Mouse (Mus musculus) embryonic facial prominence, embryonic 11.5 days (tissue): Measurements from ENCODE around the gene Myo1d. TPM values are rescaled to one million over a fixed set of nuclear protein-coding genes. Genes with fewer than 3 reads are reported as not detected.

ENCODE experiments used
- ATAC-seq: fragments of 200-750 bp; cut with Nextera tagmentation; replicated peaks from 2 replicates; pipeline ENCODE4 v1.8.0; 2017; ENCODE audit warnings: low read depth; ENCODE audit not compliant: insufficient number of reproducible peaks, low FRiP score, low TSS enrichment
- DNase-seq: peaks from one replicate; pipeline ENCODE4 v3.0.0-alpha.2; 2015; ENCODE audit warnings: low spot score
- H3K27ac ChIP-seq: fragments of 300-500 bp; sonication (generic); replicated peaks from 2 replicates; pipeline ENCODE4 v1.5.1; 2014; ENCODE audit warnings: mild to moderate bottlenecking, low read depth, low read length, control low read depth
- H3K27me3 ChIP-seq: fragments of 300-500 bp; sonication (generic); 2 replicates; pipeline ENCODE4 v1.6.1; 2014; ENCODE audit warnings: mild to moderate bottlenecking, low read length, moderate library complexity, mixed read lengths; ENCODE audit not compliant: control insufficient read depth, insufficient read depth
- H3K36me3 ChIP-seq: fragments of 300-500 bp; sonication (generic); replicated peaks from 2 replicates; pipeline ENCODE4 v1.6.1; 2014; ENCODE audit warnings: low read depth, mild to moderate bottlenecking, low read length, moderate library complexity, mixed read lengths; ENCODE audit not compliant: control insufficient read depth, insufficient read depth
- H3K4me1 ChIP-seq: fragments of 300-500 bp; sonication (generic); 2 replicates; pipeline ENCODE4 v1.6.1; 2014; ENCODE audit warnings: low read length, mixed read lengths; ENCODE audit not compliant: control insufficient read depth, insufficient read depth
- H3K4me2 ChIP-seq: fragments of 300-500 bp; sonication (generic); 2 replicates; pipeline ENCODE4 v1.6.1; 2014; ENCODE audit warnings: low read depth, mild to moderate bottlenecking, control low read depth, low read length, moderate library complexity
- H3K4me3 ChIP-seq: fragments of 300-500 bp; sonication (generic); 2 replicates; pipeline ENCODE4 v1.5.1; 2014; ENCODE audit warnings: low read depth, low read length, control low read depth
- H3K9ac ChIP-seq: fragments of 300-500 bp; sonication (generic); replicated peaks from 2 replicates; pipeline ENCODE4 v1.6.1; 2014; ENCODE audit warnings: mild to moderate bottlenecking, control low read depth, low read length
- H3K9me3 ChIP-seq: fragments of 300-500 bp; sonication (generic); replicated peaks from 2 replicates; pipeline ENCODE4 v1.6.1; 2016; ENCODE audit warnings: mild to moderate bottlenecking, low read length, inconsistent platforms, mixed read lengths; ENCODE audit not compliant: control insufficient read depth
- WGBS: fragments of 180-500 bp; shearing (Covaris S2); extraction: QIAGEN DNeasy Blood & Tissue Kit; methylation state at CpG from one replicate; pipeline ENCODE4 v1.1.7; 2014; 5-methylcytosine and 5-hydroxymethylcytosine counted together
- polyA plus RNA-seq: library from polyadenylated mRNA; unstranded; fragments of >200 nt; fragmentation: Nextera tagmentation; extraction: Ambion mirVana; gene quantifications from 2 replicates; pipeline ENCODE4 v1.2.1, GENCODE M21; 2014

Gene Myo1d
- polyA plus RNA-seq, 1 experiment from 2014 or later = 5.7 TPM

DNA sequence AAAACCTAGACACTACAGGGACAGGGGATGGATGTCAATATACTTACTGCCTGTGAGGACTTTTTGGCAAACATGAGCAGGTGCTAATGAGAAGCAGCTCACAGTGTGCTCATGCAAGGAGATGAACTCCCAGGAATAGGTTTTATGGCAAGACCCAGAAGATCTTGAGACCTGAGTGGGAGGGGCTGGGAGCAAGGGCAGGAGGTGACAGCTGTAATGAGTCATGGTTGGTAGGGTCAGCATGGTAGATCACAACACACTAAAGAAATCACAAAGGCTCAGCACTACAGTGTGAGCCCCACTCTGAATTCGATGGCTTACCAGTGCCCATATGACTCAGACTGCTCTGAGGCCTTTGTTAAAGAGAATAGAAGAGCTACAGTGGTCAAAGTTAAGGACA, 184.3 kb downstream of the Myo1d start:
- Histone ChIP-seq H3K4me3 (no peak overlapping the region), H3K36me3 (no peaks in the 10 kb centered on the region), H3K27ac (no peak overlapping the region), H3K9ac (no peak overlapping the region), H3K9me3 (no peaks in the 10 kb centered on the region), H3K4me2 (no peak overlapping the region), H3K4me1 (no peaks in the 10 kb centered on the region), H3K27me3 (no peaks in the 10 kb centered on the region)
- 92% methylated on average over 1 of the region's 1 CpGs for WGBS
- ATAC-seq (no peak), DNase-seq (no peak)

- Histone ChIP-seq H3K9ac (no peak overlapping the region), H3K4me2 (no peak overlapping the region), H3K27ac (no peak overlapping the region), H3K27me3 (no peaks in the 10 kb centered on the region), H3K4me3 (no peak overlapping the region), H3K36me3 (no peaks in the 10 kb centered on the region), H3K4me1 (no peaks in the 10 kb centered on the region), H3K9me3 (no peaks in the 10 kb centered on the region)
- WGBS = 26% methylated on average over 5 of the region's 5 CpGs
- DNase-seq (no peak), ATAC-seq (no peak)
These were observed 190.4 kb downstream of the Myo1d start for GRCm38 (mm10) chr11:80589387-80589786.

DNA sequence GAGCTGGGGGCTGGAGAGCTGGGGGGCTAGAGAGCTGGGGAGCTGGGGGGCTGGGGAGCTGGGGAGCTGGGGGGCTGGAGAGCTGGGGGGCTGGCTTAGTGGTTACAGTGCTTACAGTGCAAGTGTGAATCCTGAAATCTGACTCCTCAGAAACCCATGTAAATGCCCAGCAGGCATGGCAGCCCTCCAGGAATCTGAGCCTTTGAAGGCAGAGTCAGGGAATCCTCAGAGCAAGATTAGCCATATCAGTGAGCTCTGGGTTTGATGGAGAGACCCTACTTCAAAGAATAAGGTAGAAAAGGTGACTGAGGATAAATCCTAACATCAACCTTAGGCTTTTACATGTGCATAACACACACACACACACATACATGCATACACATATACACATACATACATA, 194.1 kb downstream of the Myo1d start:
- Histone ChIP-seq H3K9me3 (no peaks in the 10 kb centered on the region), H3K27ac (no peak overlapping the region), H3K27me3 (no peaks in the 10 kb centered on the region), H3K36me3 (no peaks in the 10 kb centered on the region), H3K4me3 (no peak overlapping the region), H3K4me2 (no peak overlapping the region), H3K4me1 (no peaks in the 10 kb centered on the region), H3K9ac (no peak overlapping the region)
- DNase-seq (no peak), ATAC-seq (no peak)

- Histone ChIP-seq H3K27ac (no peak overlapping the region), H3K36me3 (no peaks in the 10 kb centered on the region), H3K4me1 (no peaks in the 10 kb centered on the region), H3K27me3 (no peaks in the 10 kb centered on the region), H3K9ac (no peak overlapping the region), H3K4me2 (no peak overlapping the region), H3K4me3 (no peak overlapping the region), H3K9me3 (no peaks in the 10 kb centered on the region)
- DNase-seq = peak; percentile 59
- 34% methylated on average over 11 of the region's 11 CpGs for WGBS
- ATAC-seq = no peak
These were observed 194.6 kb downstream of the Myo1d start for GRCm38 (mm10) chr11:80585211-80585610.

- 69% methylated on average over 3 of the region's 3 CpGs for WGBS
- H3K27me3 ChIP-seq = no peaks in the 10 kb centered on the region
- no peak for ATAC-seq
- no peak for DNase-seq
- H3K9me3 ChIP-seq = no peaks in the 10 kb centered on the region
- no peak overlapping the region for H3K27ac ChIP-seq
- H3K9ac ChIP-seq = no peak overlapping the region
- no peak overlapping the region for H3K4me2 ChIP-seq
- no peaks in the 10 kb centered on the region for H3K4me1 ChIP-seq
- no peaks in the 10 kb centered on the region for H3K36me3 ChIP-seq
- H3K4me3 ChIP-seq = no peak overlapping the region
These were observed 199.3 kb downstream of the Myo1d start for GRCm38 (mm10) chr11:80580494-80580893.

- Histone ChIP-seq H3K4me1 (no peaks in the 10 kb centered on the region), H3K36me3 (no peaks in the 10 kb centered on the region), H3K27ac (no peak overlapping the region), H3K9ac (no peak overlapping the region), H3K4me3 (no peak overlapping the region), H3K4me2 (peak overlapping the region; percentile 7; the same call in 1 of the 2 replicates), H3K9me3 (no peaks in the 10 kb centered on the region), H3K27me3 (no peaks in the 10 kb centered on the region)
- WGBS = 26% methylated on average over 14 of the region's 14 CpGs
- DNase-seq = peak; percentile 72
- peak; percentile 88; the same call in 1 of the 2 replicates for ATAC-seq
These were observed 201.8 kb downstream of the Myo1d start for GRCm38 (mm10) chr11:80577747-80578640.

GRCm38 (mm10) chr11:80575794-80576193, 204.0 kb downstream of the Myo1d start:
- H3K36me3 ChIP-seq = no peaks in the 10 kb centered on the region
- H3K4me3 ChIP-seq = no peak overlapping the region
- no peak overlapping the region for H3K4me2 ChIP-seq
- H3K27ac ChIP-seq = no peak overlapping the region
- no peaks in the 10 kb centered on the region for H3K4me1 ChIP-seq
- WGBS = 76% methylated on average over 3 of the region's 3 CpGs
- H3K9ac ChIP-seq = no peak overlapping the region
- no peaks in the 10 kb centered on the region for H3K9me3 ChIP-seq
- ATAC-seq (no peak), DNase-seq (no peak)
- no peaks in the 10 kb centered on the region for H3K27me3 ChIP-seq

DNA sequence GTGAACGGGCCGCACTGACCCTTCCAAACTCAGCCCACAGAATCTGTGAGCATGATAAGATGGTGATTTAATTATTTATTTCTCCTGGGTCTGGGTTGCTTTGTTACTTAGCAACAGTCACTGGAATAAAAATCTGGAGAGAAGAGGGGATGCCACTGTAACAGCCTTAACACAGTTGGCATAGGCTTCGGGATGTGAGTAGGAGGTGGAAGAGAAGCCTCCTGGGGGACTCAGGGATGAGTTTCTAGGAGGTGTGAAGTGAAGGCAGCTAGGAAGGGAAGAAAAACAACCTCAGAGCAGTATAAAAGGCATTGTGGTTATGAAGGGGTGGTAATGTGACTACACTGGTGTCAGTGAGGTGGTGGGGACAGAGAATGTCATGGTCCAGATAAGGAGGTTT, 213.5 kb downstream of the Myo1d start:
- peaks cover 3% of the 10 kb centered on the region; the same call in 1 of the 2 replicates for H3K4me1 ChIP-seq
- H3K4me3 ChIP-seq = no peak overlapping the region
- ATAC-seq = no peak
- DNase-seq = no peak
- no peaks in the 10 kb centered on the region for H3K27me3 ChIP-seq
- H3K27ac ChIP-seq = no peak overlapping the region
- H3K9me3 ChIP-seq = no peaks in the 10 kb centered on the region
- H3K36me3 ChIP-seq = no peaks in the 10 kb centered on the region
- WGBS = 87% methylated on average over 3 of the region's 3 CpGs
- no peak overlapping the region for H3K4me2 ChIP-seq
- H3K9ac ChIP-seq = no peak overlapping the region
